Mouse (Mus musculus): ENCODE measurements around the gene Pxmp4.

Gene Pxmp4

GRCm38 (mm10) chr2:154613118-154614115, 9.9 kb upstream of the Pxmp4 start, which contains the start of the genes Zfp341 and 4930519P11Rik:
TSS of gene Zfp341 (plus strand) at chr2:154613297.
TSS of gene 4930519P11Rik (minus strand) at chr2:154613437.
- in situ Hi-C loops (cut with MboI, MseI), result no loop called here

DNA sequence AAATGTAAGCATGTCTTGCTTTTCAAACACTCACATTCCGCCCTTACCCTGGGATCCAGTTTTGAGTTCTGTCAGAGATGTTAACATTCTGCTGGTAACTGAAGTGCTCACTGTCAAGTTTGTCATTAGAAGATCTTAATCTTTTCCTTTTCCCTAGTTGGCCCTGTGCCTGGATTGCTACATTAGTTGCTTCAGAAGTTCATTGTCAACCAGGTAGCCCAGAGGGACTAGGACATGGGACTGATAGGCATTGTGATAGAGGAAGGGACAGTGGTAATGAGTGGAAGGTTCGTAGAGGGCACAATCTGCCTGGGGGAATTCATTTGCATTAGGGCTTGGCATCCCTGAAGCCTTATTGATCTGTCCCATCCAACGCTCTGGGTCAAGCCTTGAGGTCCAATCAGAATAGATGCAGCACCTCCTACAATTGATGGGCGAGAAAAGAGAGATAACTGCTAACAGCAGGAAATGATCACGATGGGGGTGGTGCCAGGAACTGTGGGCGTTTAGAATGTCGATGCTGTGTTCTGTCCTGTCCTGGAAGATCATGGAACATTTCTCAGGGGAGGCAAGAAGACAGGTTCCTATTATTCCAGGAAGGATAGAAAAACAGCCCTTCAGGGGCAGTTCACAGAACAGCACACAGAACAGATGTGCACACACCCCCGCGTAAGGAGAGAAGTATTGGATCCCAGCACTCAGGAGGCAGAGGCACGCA, 5.7 kb upstream of the Pxmp4 start:
- in situ Hi-C loops (cut with MboI, MseI), result no loop called here

GRCm38 (mm10) chr2:154606965-154607364, 3.5 kb upstream of the Pxmp4 start:
- in situ Hi-C loops (cut with MboI, MseI), result no loop called here

DNA sequence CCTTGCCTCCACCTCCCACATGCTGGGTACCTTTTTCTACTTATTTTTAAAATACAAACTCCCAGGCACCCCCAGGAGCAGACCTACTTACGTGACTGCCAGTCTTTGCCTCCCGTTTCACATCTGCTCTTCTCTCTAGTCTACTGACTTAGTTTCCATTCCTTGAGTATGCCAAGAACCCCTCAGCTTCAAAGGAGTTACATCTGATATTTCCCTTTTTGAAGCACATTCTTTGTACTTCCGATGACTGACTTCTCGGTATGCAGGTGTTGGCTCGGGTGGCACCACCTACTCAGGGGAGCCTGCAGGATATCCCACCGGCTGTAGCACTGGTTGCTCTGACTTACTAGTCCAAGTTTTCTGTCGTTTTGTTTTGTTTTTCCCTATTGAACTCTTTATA, 648 bp upstream of the Pxmp4 start:
- in situ Hi-C loops (cut with MboI, MseI), result no loop called here

DNA sequence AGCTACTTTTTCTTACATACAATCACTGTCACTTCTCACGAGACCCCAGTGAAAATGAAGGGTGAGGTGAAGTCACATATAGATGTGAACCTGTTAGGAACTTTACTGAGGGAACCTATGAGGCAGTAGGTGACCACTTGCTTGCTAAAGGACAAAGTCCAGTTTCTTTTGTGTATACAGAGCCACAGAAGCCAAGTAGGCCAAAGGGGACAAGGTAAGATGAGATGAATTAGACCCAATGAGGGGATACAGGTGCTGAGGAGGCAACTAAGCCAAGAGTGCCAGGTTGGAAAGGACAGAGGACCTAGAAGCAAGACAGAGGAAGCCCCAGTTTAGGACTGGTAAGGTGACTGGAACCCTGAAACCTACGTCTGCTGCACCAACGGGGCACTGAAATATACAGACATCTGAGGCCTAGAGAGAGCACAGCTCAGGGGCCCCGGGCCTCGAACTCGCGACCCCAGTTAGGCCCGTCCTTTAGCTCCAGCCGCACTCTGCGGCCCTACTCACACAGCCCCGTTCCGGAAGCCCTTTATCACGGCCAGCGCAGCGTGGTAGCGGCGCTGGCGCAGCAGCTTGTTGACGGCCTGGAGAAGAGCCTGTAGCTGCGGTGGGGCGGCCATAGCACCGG, 386 bp downstream of the Pxmp4 start:
- in situ Hi-C loops (cut with MboI, MseI), result no loop called here

GRCm38 (mm10) chr2:154601324-154601723, 2.2 kb downstream of the Pxmp4 start:
- in situ Hi-C loops (cut with MboI, MseI), result no loop called here

- in situ Hi-C loops (cut with MboI, MseI), result no loop called here
These were observed 2.9 kb downstream of the Pxmp4 start for GRCm38 (mm10) chr2:154600586-154600985.

GRCm38 (mm10) chr2:154597399-154597798, 6.1 kb downstream of the Pxmp4 start:
- in situ Hi-C loops (cut with MboI, MseI), result no loop called here

DNA sequence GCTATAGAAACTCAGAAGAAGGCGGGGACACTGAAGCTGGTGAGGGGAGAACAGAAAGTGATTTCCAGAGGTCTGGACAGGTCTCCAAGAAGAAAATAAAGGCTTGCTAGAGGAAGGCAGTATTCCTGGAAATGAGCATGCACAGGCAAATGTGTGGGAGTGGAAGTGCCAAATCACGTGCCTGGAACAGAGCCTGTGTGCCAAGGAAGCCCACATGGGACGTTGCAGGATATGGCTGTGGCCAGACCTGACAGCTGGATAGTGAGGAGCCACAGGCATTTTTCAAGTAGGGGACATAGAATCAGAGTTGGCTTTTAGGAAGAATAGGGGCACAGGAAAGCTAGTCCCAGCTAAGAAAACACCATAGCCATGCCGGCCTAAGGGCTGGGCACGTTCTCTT, 7.7 kb downstream of the Pxmp4 start:
- in situ Hi-C loops (cut with MboI, MseI), result no loop called here

GRCm38 (mm10) chr2:154593025-154593424, 10.5 kb downstream of the Pxmp4 start:
- in situ Hi-C loops (cut with MboI, MseI), result no loop called here

- in situ Hi-C loops (cut with MboI, MseI), result no loop called here
These were observed 12.3 kb downstream of the Pxmp4 start for GRCm38 (mm10) chr2:154591239-154591638.

DNA sequence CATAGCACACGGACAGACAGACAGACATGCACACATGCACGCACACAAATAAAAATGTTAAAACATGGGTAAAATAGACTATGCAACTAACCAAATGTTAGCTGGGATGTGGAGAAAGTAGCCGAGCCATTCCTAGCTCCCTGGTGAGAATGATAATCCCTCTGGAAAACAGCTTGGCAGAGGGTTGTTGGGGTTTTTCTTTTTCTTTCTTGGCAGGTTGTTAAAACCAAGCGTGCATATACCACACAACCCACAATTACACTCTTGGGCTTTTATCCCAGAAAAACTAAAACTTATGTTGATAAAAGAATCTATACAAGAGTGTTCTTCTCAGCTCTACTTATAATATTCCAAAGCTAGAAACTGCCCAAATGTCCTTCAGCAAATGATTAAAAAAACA, 14.5 kb downstream of the Pxmp4 start:
- in situ Hi-C loops (cut with MboI, MseI), result no loop called here

DNA sequence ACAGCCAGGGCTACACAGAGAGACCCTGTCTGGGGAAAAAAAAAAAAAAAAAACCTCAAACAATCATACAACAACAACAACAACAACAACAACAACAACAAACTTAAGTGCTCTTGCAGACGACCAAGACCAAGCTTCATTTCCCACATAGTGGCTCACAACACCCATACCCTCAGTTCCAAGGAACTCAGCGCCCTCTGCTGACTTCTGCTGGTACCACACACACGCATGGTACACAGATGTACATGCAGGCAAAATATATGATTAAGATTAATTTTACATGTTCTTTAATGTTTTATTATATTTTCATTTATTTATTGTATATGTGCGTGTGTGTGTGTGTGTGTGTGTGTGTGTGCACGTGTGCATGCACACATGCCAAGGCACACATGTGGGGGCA, 17.1 kb downstream of the Pxmp4 start:
- in situ Hi-C loops (cut with MboI, MseI), result no loop called here

DNA sequence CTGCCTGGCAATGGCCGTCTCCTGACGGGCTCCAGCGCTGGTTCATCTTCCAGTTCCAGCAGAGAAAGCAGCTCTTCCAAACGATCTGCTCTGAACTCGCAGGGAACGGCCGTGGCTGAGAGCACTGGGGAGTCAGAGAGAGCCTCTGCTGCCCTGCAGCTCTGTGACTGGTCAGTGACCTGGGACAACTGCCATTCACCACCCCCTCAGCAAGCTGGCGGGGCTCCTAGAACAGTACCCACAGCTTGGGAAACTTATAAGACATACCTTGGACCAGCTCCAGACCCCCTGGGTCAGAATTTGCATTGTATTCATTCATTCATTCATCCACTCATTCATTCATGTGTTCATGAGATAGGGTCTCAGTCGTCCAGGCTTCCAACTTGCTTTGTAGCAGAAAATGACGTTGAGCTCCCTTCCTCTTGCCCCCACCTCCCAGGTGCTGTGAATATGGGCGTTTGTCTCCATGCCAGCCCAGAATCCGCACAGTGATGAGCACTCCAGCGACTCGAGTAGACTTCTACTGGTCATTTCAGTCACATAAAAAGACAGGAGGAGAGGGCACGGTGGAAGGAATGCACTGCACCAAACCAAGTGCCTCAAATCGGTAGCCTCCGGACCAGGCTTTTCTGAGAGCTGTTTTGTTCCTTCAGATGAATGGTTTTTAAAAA, 18.4 kb downstream of the Pxmp4 start:
- in situ Hi-C loops (cut with MboI, MseI), result no loop called here

- in situ Hi-C loops (cut with MboI, MseI), result no loop called here
These were observed 19.3 kb downstream of the Pxmp4 start for GRCm38 (mm10) chr2:154583906-154584872.

DNA sequence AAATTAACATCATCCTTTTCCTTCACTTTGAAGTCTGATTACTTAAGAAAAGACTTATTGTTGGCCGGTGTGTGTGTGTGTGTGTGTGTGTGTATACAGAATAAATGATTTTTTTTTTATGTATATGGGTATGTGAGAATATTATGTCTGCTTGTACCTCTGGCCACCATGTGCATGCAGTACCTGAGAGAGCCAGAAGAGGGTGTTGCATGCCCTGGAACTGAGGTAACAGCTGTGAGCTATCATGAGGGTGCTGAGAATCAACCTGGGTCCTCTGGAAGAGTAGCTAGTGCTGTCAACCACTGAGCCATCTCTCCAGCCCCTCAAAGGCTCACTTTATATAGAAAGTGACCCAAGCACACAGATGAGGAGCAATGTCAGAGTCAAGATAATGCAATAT, 22.1 kb downstream of the Pxmp4 start:
- in situ Hi-C loops (cut with MboI, MseI), result no loop called here

DNA sequence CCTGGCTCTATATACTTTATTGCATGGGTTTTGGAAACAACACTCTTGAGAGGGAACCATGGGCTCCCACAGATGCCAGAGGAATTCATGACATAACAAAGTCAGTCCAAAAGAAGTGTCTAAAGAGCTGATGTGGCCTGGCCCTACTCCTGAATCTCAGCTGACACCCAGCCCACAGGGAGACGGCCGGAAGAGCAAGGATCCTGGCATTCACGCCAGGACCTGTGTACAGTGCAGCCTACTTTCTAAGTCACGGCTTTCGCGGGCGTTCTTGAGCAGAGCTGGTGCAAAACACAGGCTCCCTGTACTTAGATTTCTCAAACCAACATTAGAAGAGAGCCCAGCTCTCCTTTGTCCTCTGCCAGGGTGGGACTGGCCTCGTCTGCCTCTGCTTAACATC, 22.9 kb downstream of the Pxmp4 start:
- in situ Hi-C loops (cut with MboI, MseI), result no loop called here

- in situ Hi-C loops (cut with MboI, MseI), result no loop called here
These were observed 25.8 kb downstream of the Pxmp4 start for GRCm38 (mm10) chr2:154577744-154578067.

- in situ Hi-C loops (cut with MboI, MseI), result no loop called here
These were observed 26.4 kb downstream of the Pxmp4 start for GRCm38 (mm10) chr2:154576876-154577743.

DNA sequence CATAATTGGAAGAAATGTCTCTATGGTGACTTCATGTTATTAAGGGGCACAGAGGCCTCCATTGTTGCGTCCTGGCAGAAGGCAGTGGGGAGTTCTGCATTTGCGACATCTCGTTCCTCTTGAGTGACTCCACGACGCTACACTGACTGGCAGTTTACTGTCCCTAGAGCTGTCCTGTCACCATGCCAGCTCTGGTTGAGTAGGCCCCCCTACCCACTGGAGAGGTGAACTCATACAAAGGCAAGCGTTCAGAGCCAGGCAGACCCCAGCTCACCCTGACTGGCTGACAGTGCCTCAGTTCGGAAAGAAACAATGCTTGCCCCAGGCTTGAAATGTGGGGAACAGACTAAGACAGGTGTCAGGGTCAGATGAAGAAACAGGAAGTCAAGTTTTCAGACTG, 29.2 kb downstream of the Pxmp4 start:
- in situ Hi-C loops (cut with MboI, MseI), result no loop called here

All from regulatory T cell (primary cell).